ENCODE assay signal across 13 mouse cellular contexts in the genomic region with DNA sequence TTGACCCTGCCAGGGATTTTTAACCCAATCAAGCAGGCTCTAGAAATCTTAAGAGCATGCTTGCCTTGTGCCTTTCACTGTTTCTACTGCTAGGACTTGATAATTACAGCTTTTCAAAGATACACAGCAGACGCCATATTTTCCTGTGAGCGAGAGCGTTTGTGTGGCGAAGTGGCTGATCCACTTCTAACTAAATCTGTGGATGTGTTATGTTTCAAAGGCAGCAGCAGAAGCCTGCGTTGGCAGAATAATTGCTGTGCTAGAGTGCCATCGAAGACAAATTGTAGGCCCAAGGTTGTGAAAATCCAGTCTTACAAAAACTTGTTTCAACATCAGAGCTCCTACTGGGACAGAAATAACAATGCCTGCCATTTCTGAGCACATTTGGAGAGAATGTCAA.
DNase-seq lines count a peak whose midpoint lies in the region; ATAC-seq lines count a peak whose summit lies in the region.
"Had no signal": no experiment of that assay in that cellular context is flagged by ENCODE, and none has a peak within 500 bp of the region (broad histone marks: within the 10 kb centered on the region; RNA-seq: fewer than 3 reads in every experiment).

No protein-coding gene starts in this region.

- no peaks in the 10 kb centered on the region for H3K9me3 ChIP-seq in heart, embryonic 15.5 days (replicated peaks)
- H3K9me3 ChIP-seq: hindbrain, embryonic 15.5 days; midbrain, embryonic 12.5 days had no signal

- H3K4me2 ChIP-seq in heart, embryonic 15.5 days = no peak overlapping the region
- H3K4me2 ChIP-seq: hindbrain, embryonic 15.5 days; midbrain, embryonic 12.5 days had no signal

- WGBS in heart, embryonic 15.5 days = 69% methylated on average over 6 of the region's 6 CpGs

- H3K36me3 ChIP-seq in heart, embryonic 15.5 days = no peaks in the 10 kb centered on the region
- H3K36me3 ChIP-seq: hindbrain, embryonic 15.5 days; midbrain, embryonic 12.5 days had no signal

- H3K27me3 ChIP-seq in heart, embryonic 15.5 days = no peaks in the 10 kb centered on the region
- H3K27me3 ChIP-seq: hindbrain, embryonic 15.5 days; midbrain, embryonic 12.5 days had no signal

- no peak overlapping the region for H3K4me3 ChIP-seq in heart, embryonic 15.5 days
- H3K4me3 ChIP-seq: hindbrain, embryonic 15.5 days; midbrain, embryonic 12.5 days had no signal

- no peak for ATAC-seq in heart, embryonic 15.5 days (replicated peaks; ENCODE audit: insufficient number of reproducible peaks, insufficient read depth, low FRiP score, low read depth)

- H3K9ac ChIP-seq in heart, embryonic 15.5 days = no peak overlapping the region
- H3K9ac ChIP-seq: hindbrain, embryonic 15.5 days; midbrain, embryonic 12.5 days had no signal

- H3K4me1 ChIP-seq in heart, embryonic 15.5 days (replicated peaks) = 0 out of 2 replicates have a peak, but pooled peaks cover 4% of the 10 kb centered on the region
- H3K4me1 ChIP-seq: hindbrain, embryonic 15.5 days; midbrain, embryonic 12.5 days had no signal

- no peak for DNase-seq in heart, adult 9 months (ENCODE audit: low spot score in 2 of 2)
- DNase-seq in right cerebral cortex, adult 18-20 months = peak; percentile 51
- no peak for DNase-seq in right cerebral cortex, postnatal 4 days
- DNase-seq in frontal cortex, adult 2 months (ENCODE audit: extremely low spot score in 1 of 2, low spot score in 1 of 2) = peak; percentile 41 to 55
- DNase-seq in thymus, postnatal 25 days = no peak
- no peak for DNase-seq in kidney, postnatal 10 days
- DNase-seq: cerebellum, postnatal 14 days; heart, adult 18-20 months; kidney, adult 2 months; liver had no signal

- H3K27ac ChIP-seq in heart, embryonic 15.5 days = 0 out of 2 replicates have a peak overlapping the region, but pooled peaks have one; percentile 28
- H3K27ac ChIP-seq: hindbrain, embryonic 15.5 days; midbrain, embryonic 12.5 days had no signal

Comparison
In these comparisons a context has a peak if more than half of its experiments do, and no peak if none do; other contexts are left out.
1. DNase-seq: peak in right cerebral cortex, adult 18-20 months (single experiment) and frontal cortex, adult 2 months (2 of 2); none in heart, adult 9 months (0 of 2), right cerebral cortex, postnatal 4 days (single experiment), thymus, postnatal 25 days (single experiment) and kidney, postnatal 10 days (single experiment).